Mouse (Mus musculus) lung, embryonic 15.5 days (tissue): ENCODE results near the gene Trim65. TPM values are rescaled to one million over a fixed set of nuclear protein-coding genes. Genes with fewer than 3 reads are reported as not detected.
A peak's percentile ranks its signal among the peaks of the same experiment; 100 is the strongest.

Experiments
- ATAC-seq: fragments of 200-750 bp; cut with Nextera tagmentation; 2 replicates; pipeline ENCODE4 v1.8.0; 2017; ENCODE audit warnings: moderate number of reproducible peaks, borderline replicate concordance; ENCODE audit not compliant: low FRiP score, low TSS enrichment; ENCODE audit errors: extremely low read depth
- H3K27ac ChIP-seq: fragments of 300-500 bp; sonication (generic); 2 replicates; pipeline ENCODE4 v1.5.1; 2015; ENCODE audit warnings: moderate library complexity, mild to moderate bottlenecking, inconsistent platforms
- H3K27me3 ChIP-seq: fragments of 300-500 bp; sonication (generic); 2 replicates; pipeline ENCODE4 v1.6.1; 2015; ENCODE audit warnings: inconsistent platforms
- H3K36me3 ChIP-seq: fragments of 300-500 bp; sonication (generic); 2 replicates; pipeline ENCODE4 v1.6.1; 2015; ENCODE audit warnings: inconsistent platforms
- H3K4me1 ChIP-seq: fragments of 300-500 bp; sonication (generic); 2 replicates; pipeline ENCODE4 v1.6.1; 2015; ENCODE audit warnings: inconsistent platforms
- H3K4me2 ChIP-seq: fragments of 300-500 bp; sonication (generic); 2 replicates; pipeline ENCODE4 v1.6.1; 2015; ENCODE audit warnings: inconsistent platforms, mild to moderate bottlenecking, moderate library complexity
- H3K4me3 ChIP-seq: fragments of 300-500 bp; sonication (generic); 2 replicates; pipeline ENCODE4 v1.5.1; 2015; ENCODE audit warnings: mild to moderate bottlenecking, inconsistent platforms
- H3K9ac ChIP-seq: fragments of 300-500 bp; sonication (generic); 2 replicates; pipeline ENCODE4 v1.6.1; 2015; ENCODE audit warnings: inconsistent platforms
- H3K9me3 ChIP-seq: fragments of 300-500 bp; sonication (generic); 2 replicates; pipeline ENCODE4 v1.6.1; 2016; ENCODE audit warnings: inconsistent platforms
- WGBS: fragments of 180-500 bp; shearing (Covaris S2); methylation state at CpG from one replicate; pipeline ENCODE4 v1.1.7; 2015; 5-methylcytosine and 5-hydroxymethylcytosine counted together
- polyA plus RNA-seq: library from polyadenylated mRNA; unstranded; fragments of >200 nt; fragmentation: Nextera tagmentation; extraction: Ambion mirVana; gene quantifications from 2 replicates; pipeline ENCODE4 v1.2.1, GENCODE M21; 2015

Trim65 gene
- polyA plus RNA-seq, 1 experiment from 2014 or later: 4.3 TPM

GRCm38 (mm10) chr11:116105065-116105464 lies 25.9 kb downstream of the Trim65 start:
- no peaks in the 10 kb centered on the region for H3K9me3 ChIP-seq
- no peak overlapping the region for H3K27ac ChIP-seq
- no peak for ATAC-seq
- 95% methylated on average over 2 of the region's 2 CpGs for WGBS
- no peaks in the 10 kb centered on the region for H3K36me3 ChIP-seq
- H3K4me1 ChIP-seq: peaks cover 91% of the 10 kb centered on the region
- H3K4me3 ChIP-seq: no peak overlapping the region
- peaks cover 38% of the 10 kb centered on the region for H3K27me3 ChIP-seq
- no peak overlapping the region for H3K9ac ChIP-seq
- no peak overlapping the region for H3K4me2 ChIP-seq

GRCm38 (mm10) chr11:116104006-116104646 lies 26.8 kb downstream of the Trim65 start:
- peaks cover 29% of the 10 kb centered on the region for H3K27me3 ChIP-seq
- no peak overlapping the region for H3K9ac ChIP-seq
- H3K4me3 ChIP-seq: no peak overlapping the region
- H3K36me3 ChIP-seq: no peaks in the 10 kb centered on the region
- WGBS: 33% methylated on average over 14 of the region's 14 CpGs
- H3K4me1 ChIP-seq: peaks cover 85% of the 10 kb centered on the region
- peak overlapping the region; percentile 17 for H3K4me2 ChIP-seq
- H3K9me3 ChIP-seq: no peaks in the 10 kb centered on the region
- peak; percentile 70 for ATAC-seq
- peak overlapping the region; percentile 91 for H3K27ac ChIP-seq

DNA sequence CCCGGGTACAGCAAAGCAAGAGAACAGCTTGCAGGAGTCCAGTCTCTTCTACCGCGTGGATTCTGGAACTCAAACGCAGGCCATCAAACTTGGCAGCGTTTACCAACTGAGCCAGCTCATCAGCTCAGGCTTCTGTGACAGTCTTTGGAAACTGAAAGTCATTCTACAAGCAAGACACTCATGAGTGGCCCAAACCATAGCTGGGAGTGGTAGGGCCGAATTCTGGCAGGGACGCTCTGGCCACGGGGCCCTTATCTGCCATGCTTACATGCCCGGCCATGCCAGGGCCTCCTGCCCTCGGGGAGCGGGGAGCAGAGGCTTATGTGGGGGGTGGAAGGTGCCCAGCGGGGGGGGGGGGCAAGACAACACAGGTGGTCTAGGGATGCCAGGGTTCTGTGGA lies 27.4 kb downstream of the Trim65 start:
- Histone ChIP-seq H3K36me3 (no peaks in the 10 kb centered on the region), H3K4me2 (peak overlapping the region; percentile 17), H3K27ac (peak overlapping the region; percentile 91), H3K4me1 (peaks cover 84% of the 10 kb centered on the region), H3K9ac (no peak overlapping the region), H3K27me3 (peaks cover 23% of the 10 kb centered on the region), H3K9me3 (no peaks in the 10 kb centered on the region), H3K4me3 (no peak overlapping the region)
- no peak for ATAC-seq
- 56% methylated on average over 11 of the region's 12 CpGs for WGBS

- Histone ChIP-seq H3K4me1 (peaks cover 73% of the 10 kb centered on the region), H3K9me3 (no peaks in the 10 kb centered on the region), H3K27me3 (peaks cover 12% of the 10 kb centered on the region), H3K27ac (peak overlapping the region; percentile 91), H3K4me3 (no peak overlapping the region), H3K36me3 (no peaks in the 10 kb centered on the region), H3K9ac (peak overlapping the region; percentile 8; the same call in 1 of the 2 replicates), H3K4me2 (0 out of 2 replicates have a peak overlapping the region, but pooled peaks have one; percentile 6)
- no peak for ATAC-seq
- 38% methylated on average over 3 of the region's 4 CpGs for WGBS
Observed at GRCm38 (mm10) chr11:116102472-116102871, 28.5 kb downstream of the Trim65 start.

DNA sequence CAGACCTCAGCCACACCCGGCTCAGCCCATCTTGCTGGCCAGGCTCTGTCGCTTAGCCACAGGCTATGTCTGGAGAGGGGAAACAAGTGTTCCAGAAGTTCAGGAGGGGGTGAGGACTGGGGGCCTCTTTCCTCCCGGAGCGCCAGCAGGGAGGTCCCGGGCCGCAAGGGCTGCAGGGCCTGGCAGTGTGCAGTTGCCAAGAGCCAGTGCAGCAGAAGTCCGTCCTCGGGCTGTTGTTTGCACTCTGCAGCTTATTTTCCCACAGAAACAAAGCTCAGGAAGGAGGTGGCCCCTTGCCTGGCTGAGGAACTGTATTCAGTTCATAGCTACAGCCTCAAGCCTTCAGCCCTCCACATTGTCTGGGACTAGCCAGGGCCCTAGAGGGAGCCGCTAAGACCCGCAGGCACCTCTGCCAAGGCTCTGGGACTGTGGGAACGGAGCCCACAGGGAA lies 29.0 kb downstream of the Trim65 start:
- peaks cover 68% of the 10 kb centered on the region for H3K4me1 ChIP-seq
- WGBS: 27% methylated on average over 11 of the region's 11 CpGs
- H3K4me2 ChIP-seq: 0 out of 2 replicates have a peak overlapping the region, but pooled peaks have one; percentile 6
- no peak overlapping the region for H3K4me3 ChIP-seq
- H3K27me3 ChIP-seq: peaks cover 7% of the 10 kb centered on the region
- peak; percentile 67 for ATAC-seq
- no peaks in the 10 kb centered on the region for H3K9me3 ChIP-seq
- H3K9ac ChIP-seq: peak overlapping the region; percentile 8; the same call in 1 of the 2 replicates
- H3K36me3 ChIP-seq: no peaks in the 10 kb centered on the region
- H3K27ac ChIP-seq: peak overlapping the region; percentile 91

GRCm38 (mm10) chr11:116100839-116101238 lies 30.1 kb downstream of the Trim65 start:
- Histone ChIP-seq H3K27ac (peak overlapping the region; percentile 91), H3K4me1 (peaks cover 57% of the 10 kb centered on the region), H3K4me3 (no peak overlapping the region), H3K4me2 (no peak overlapping the region), H3K36me3 (no peaks in the 10 kb centered on the region), H3K9me3 (no peaks in the 10 kb centered on the region), H3K9ac (no peak overlapping the region), H3K27me3 (no peaks in the 10 kb centered on the region; the same call in 1 of the 2 replicates)
- WGBS: 82% methylated on average over 7 of the region's 7 CpGs
- ATAC-seq: no peak

- Histone ChIP-seq H3K4me1 (peaks cover 55% of the 10 kb centered on the region), H3K4me2 (no peak overlapping the region)
- 60% methylated on average over 6 of the region's 6 CpGs for WGBS
Observed at GRCm38 (mm10) chr11:116100385-116100784, 30.5 kb downstream of the Trim65 start.

GRCm38 (mm10) chr11:116099462-116099861 lies 31.5 kb downstream of the Trim65 start:
- no peak overlapping the region for H3K27ac ChIP-seq
- H3K9ac ChIP-seq: no peak overlapping the region
- H3K27me3 ChIP-seq: no peaks in the 10 kb centered on the region
- WGBS: 82% methylated on average over 6 of the region's 6 CpGs
- H3K36me3 ChIP-seq: no peaks in the 10 kb centered on the region
- H3K9me3 ChIP-seq: no peaks in the 10 kb centered on the region
- H3K4me2 ChIP-seq: no peak overlapping the region
- no peak overlapping the region for H3K4me3 ChIP-seq
- peaks cover 49% of the 10 kb centered on the region for H3K4me1 ChIP-seq
- no peak for ATAC-seq

More at GRCm38 (mm10) chr11:116100385-116100784, 30.5 kb downstream of the Trim65 start:
- Histone ChIP-seq H3K27me3 (no peaks in the 10 kb centered on the region; the same call in 1 of the 2 replicates), H3K9me3 (no peaks in the 10 kb centered on the region), H3K36me3 (no peaks in the 10 kb centered on the region), H3K4me3 (no peak overlapping the region), H3K27ac (peak overlapping the region; percentile 91), H3K9ac (no peak overlapping the region)
- ATAC-seq: no peak

DNA sequence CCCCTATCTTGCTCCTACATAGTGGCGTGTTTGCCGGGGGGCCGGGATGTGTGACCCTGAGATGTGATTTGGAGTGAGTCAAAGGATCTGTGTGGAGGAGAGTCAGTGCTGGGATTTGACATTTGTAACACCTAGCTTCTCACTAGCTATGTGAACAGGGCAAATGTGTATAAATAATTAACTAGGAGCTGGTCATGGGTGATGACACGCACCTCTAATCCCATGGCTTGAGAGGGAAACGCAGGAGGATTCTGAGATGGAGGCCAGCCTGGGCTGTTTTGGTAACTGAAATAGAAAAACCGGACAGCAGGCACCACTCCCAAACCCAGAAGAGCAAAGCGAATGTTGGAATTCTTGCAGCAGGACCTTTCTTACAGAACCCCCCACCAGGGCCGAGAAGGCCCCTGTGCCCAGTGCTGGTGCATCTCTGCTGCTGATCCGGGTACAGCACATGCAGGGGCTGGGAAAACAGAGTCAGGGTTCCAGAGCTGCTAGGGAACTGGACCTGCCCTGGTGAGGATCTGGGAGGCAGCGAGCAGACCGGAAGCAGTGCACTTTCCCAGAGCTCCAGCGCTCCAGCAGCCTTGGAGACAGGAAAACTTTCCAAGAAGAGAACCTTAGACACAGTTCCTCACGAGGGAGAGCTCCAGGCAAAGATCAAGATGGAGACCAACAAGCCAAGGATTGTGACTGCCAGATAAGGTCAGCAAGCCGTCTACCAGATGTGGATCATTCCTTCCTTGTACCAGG lies 32.0 kb downstream of the Trim65 start:
- Histone ChIP-seq H3K36me3 (no peaks in the 10 kb centered on the region), H3K4me1 (peaks cover 47% of the 10 kb centered on the region), H3K4me2 (no peak overlapping the region), H3K9me3 (no peaks in the 10 kb centered on the region), H3K4me3 (no peak overlapping the region), H3K9ac (no peak overlapping the region), H3K27ac (peak overlapping the region; percentile 14; the same call in 1 of the 2 replicates), H3K27me3 (no peaks in the 10 kb centered on the region)
- WGBS: 60% methylated on average over 14 of the region's 14 CpGs
- no peak for ATAC-seq

GRCm38 (mm10) chr11:116096213-116097108 lies 34.5 kb downstream of the Trim65 start:
- Histone ChIP-seq H3K9me3 (no peaks in the 10 kb centered on the region), H3K27me3 (no peaks in the 10 kb centered on the region), H3K4me3 (no peak overlapping the region), H3K36me3 (no peaks in the 10 kb centered on the region), H3K4me2 (no peak overlapping the region), H3K4me1 (peaks cover 29% of the 10 kb centered on the region), H3K27ac (no peak overlapping the region), H3K9ac (no peak overlapping the region)
- 82% methylated on average over 5 of the region's 5 CpGs for WGBS
- no peak for ATAC-seq

- H3K27me3 ChIP-seq: no peaks in the 10 kb centered on the region
- H3K4me2 ChIP-seq: no peak overlapping the region
- H3K9ac ChIP-seq: no peak overlapping the region
- no peak overlapping the region for H3K27ac ChIP-seq
- H3K4me3 ChIP-seq: no peak overlapping the region
- no peaks in the 10 kb centered on the region for H3K9me3 ChIP-seq
- 43% methylated on average over 3 of the region's 3 CpGs for WGBS
- ATAC-seq: no peak
- peaks cover 21% of the 10 kb centered on the region for H3K4me1 ChIP-seq
- no peaks in the 10 kb centered on the region for H3K36me3 ChIP-seq
Observed at GRCm38 (mm10) chr11:116095573-116095972, 35.4 kb downstream of the Trim65 start.
